Mouse (Mus musculus): ENCODE measurements at regions not wholly inside any gene's neighbourhood (a gene's known extent, or its start where the extent isn't known, plus 50 kb on each side); places are given as distances from the start of the nearest gene placed in this dataset.

GRCm38 (mm10) chr3:150752787-150753186 lies 684.9 kb upstream of the Adgrl4 start:
- no peak for DNase-seq

- no peak for DNase-seq
Measured at GRCm38 (mm10) chr3:150759854-150760253, 677.8 kb upstream of the Adgrl4 start.

GRCm38 (mm10) chr3:150784576-150784975 lies 653.1 kb upstream of the Adgrl4 start:
- DNase-seq = no peak

GRCm38 (mm10) chr3:150817807-150818206 lies 619.9 kb upstream of the Adgrl4 start:
- no peak for DNase-seq

GRCm38 (mm10) chr3:150819369-150819768 lies 618.3 kb upstream of the Adgrl4 start:
- DNase-seq = no peak

GRCm38 (mm10) chr3:150820039-150820438 lies 617.6 kb upstream of the Adgrl4 start:
- no peak for DNase-seq

- no peak for DNase-seq
Measured at GRCm38 (mm10) chr3:150846029-150846428, 591.7 kb upstream of the Adgrl4 start.

GRCm38 (mm10) chr3:150852107-150852506 lies 585.6 kb upstream of the Adgrl4 start:
- no peak for DNase-seq

- DNase-seq = no peak
Measured at GRCm38 (mm10) chr3:150896668-150897067, 541.0 kb upstream of the Adgrl4 start.

GRCm38 (mm10) chr3:150910091-150910490 lies 527.6 kb upstream of the Adgrl4 start:
- no peak for DNase-seq

- no peak for DNase-seq
Measured at GRCm38 (mm10) chr3:150954897-150955296, 482.8 kb upstream of the Adgrl4 start.

GRCm38 (mm10) chr3:150999652-151000051 lies 438.0 kb upstream of the Adgrl4 start:
- DNase-seq = no peak

- no peak for DNase-seq
Measured at GRCm38 (mm10) chr3:151000217-151000616, 437.5 kb upstream of the Adgrl4 start.

- no peak for DNase-seq
Measured at GRCm38 (mm10) chr3:151001881-151002412, 435.7 kb upstream of the Adgrl4 start.

GRCm38 (mm10) chr3:151003524-151003923 lies 434.2 kb upstream of the Adgrl4 start:
- DNase-seq = no peak

- no peak for DNase-seq
Measured at GRCm38 (mm10) chr3:151003990-151004389, 433.7 kb upstream of the Adgrl4 start.

- DNase-seq = no peak
Measured at GRCm38 (mm10) chr3:151020014-151020413, 417.7 kb upstream of the Adgrl4 start.

GRCm38 (mm10) chr3:151057491-151057890 lies 380.2 kb upstream of the Adgrl4 start:
- no peak for DNase-seq

- DNase-seq = no peak
Measured at GRCm38 (mm10) chr3:151072322-151072721, 365.4 kb upstream of the Adgrl4 start.

- DNase-seq = no peak
Measured at GRCm38 (mm10) chr3:151116831-151117230, 320.9 kb upstream of the Adgrl4 start.

GRCm38 (mm10) chr3:151117583-151118041 lies 320.1 kb upstream of the Adgrl4 start:
- DNase-seq = no peak

- no peak for DNase-seq
Measured at GRCm38 (mm10) chr3:151124131-151124530, 313.6 kb upstream of the Adgrl4 start.

GRCm38 (mm10) chr3:151146889-151147288 lies 290.8 kb upstream of the Adgrl4 start:
- no peak for DNase-seq

- no peak for DNase-seq
Measured at GRCm38 (mm10) chr3:151153340-151153739, 284.3 kb upstream of the Adgrl4 start.

GRCm38 (mm10) chr3:151160516-151160915 lies 277.2 kb upstream of the Adgrl4 start:
- DNase-seq = no peak

All from lung, adult 18-20 months (tissue).